Mouse (Mus musculus) lung, postnatal 0 days (tissue): Measurements from ENCODE around the gene Rho.

ENCODE experiments used
- CTCF ChIP-seq: IDR thresholded peaks from 2 replicates; pipeline ENCODE4 v1.5.1; 2016; ENCODE audit warnings: antibody characterized with exemption, mild to moderate bottlenecking
- EP300 ChIP-seq: IDR thresholded peaks from 2 replicates; pipeline ENCODE4 v1.6.1; 2016; ENCODE audit warnings: antibody characterized with exemption, mild to moderate bottlenecking, control low read depth

DNA sequence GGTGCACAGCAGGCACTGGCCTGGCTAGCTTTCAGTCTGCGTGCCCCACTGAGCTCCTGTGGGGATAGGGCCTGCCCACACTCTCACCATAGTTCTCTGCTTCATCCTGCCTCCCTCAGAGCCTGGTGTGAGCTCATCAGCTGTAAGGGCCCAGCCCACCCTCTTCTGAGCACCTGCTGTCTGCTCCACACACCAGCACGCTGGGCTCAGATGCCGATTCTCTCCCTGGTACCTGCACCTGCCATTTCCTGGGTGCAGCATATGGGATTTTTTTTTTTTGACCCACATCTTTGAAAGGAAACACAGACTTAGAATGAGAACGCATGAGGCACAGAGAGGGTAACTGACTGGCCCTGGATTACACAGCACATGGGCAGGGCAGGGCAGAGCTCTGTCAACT, 58.1 kb downstream of the Rho start:
- TF ChIP-seq CTCF (no peak), EP300 (no peak)
